Mouse (Mus musculus): ENCODE results near the gene Zcchc17. TPM values are rescaled to one million over a fixed set of nuclear protein-coding genes. Genes with fewer than 3 reads are reported as not detected.

Gene Zcchc17
- polyA plus RNA-seq, 1 experiment = 34.5 TPM

GRCm38 (mm10) chr4:130275823-130276105, 84.0 kb downstream of the Zcchc17 start:
- Histone ChIP-seq H3K4me3 (ENCODE audit: insufficient read depth, poor library complexity, severe bottlenecking) (no peak overlapping the region), H3ac (ENCODE audit: control insufficient read depth, insufficient read length, low read depth) (no peak overlapping the region), H3K79me3 (ENCODE audit: low read depth) (peaks cover 3% of the 10 kb centered on the region), H3K27me3 (ENCODE audit: control insufficient read depth, insufficient read depth, insufficient read length) (no peaks in the 10 kb centered on the region), H3K36me3 (ENCODE audit: control insufficient read depth, insufficient read depth) (no peaks in the 10 kb centered on the region), H3K79me2 (ENCODE audit: control insufficient read depth, insufficient read depth) (peaks cover 7% of the 10 kb centered on the region)
- TF ChIP-seq MYOD1 (IDR thresholded peaks at IDR 0.05; ENCODE audit: control insufficient read depth, insufficient read length, low read depth) (no peak), MYOG (IDR thresholded peaks at IDR 0.05; ENCODE audit: control insufficient read depth, extremely low read depth, insufficient read length) (no peak)

- peaks cover 3% of the 10 kb centered on the region for H3K79me3 ChIP-seq (ENCODE audit: low read depth)
- H3ac ChIP-seq (ENCODE audit: control insufficient read depth, insufficient read length, low read depth) = peak overlapping the region; percentile 80
- peaks cover 7% of the 10 kb centered on the region for H3K79me2 ChIP-seq (ENCODE audit: control insufficient read depth, insufficient read depth)
- no peaks in the 10 kb centered on the region for H3K36me3 ChIP-seq (ENCODE audit: control insufficient read depth, insufficient read depth)
- H3K27me3 ChIP-seq (ENCODE audit: control insufficient read depth, insufficient read depth, insufficient read length) = no peaks in the 10 kb centered on the region
- peak overlapping the region; percentile 44 for H3K4me3 ChIP-seq (ENCODE audit: insufficient read depth, poor library complexity, severe bottlenecking)
- TF ChIP-seq FOSL1 (IDR thresholded peaks at IDR 0.05; ENCODE audit: insufficient read depth, low read length, poor library complexity, severe bottlenecking) (no peak), MYOD1 (IDR thresholded peaks at IDR 0.05; ENCODE audit: control insufficient read depth, insufficient read length, low read depth) (no peak), USF1 (IDR thresholded peaks at IDR 0.05; ENCODE audit: low read depth) (no peak), MYOG (IDR thresholded peaks at IDR 0.05; ENCODE audit: control insufficient read depth, extremely low read depth, insufficient read length) (no peak), CEBPB (IDR thresholded peaks at IDR 0.05; ENCODE audit: low read depth) (no peak), MAX (IDR thresholded peaks at IDR 0.05) (no peak), CTCF (IDR thresholded peaks at IDR 0.05; ENCODE audit: control insufficient read depth, insufficient read depth, insufficient read length) (no peak)
Measured at GRCm38 (mm10) chr4:130275016-130275822, 84.5 kb downstream of the Zcchc17 start.

DNA sequence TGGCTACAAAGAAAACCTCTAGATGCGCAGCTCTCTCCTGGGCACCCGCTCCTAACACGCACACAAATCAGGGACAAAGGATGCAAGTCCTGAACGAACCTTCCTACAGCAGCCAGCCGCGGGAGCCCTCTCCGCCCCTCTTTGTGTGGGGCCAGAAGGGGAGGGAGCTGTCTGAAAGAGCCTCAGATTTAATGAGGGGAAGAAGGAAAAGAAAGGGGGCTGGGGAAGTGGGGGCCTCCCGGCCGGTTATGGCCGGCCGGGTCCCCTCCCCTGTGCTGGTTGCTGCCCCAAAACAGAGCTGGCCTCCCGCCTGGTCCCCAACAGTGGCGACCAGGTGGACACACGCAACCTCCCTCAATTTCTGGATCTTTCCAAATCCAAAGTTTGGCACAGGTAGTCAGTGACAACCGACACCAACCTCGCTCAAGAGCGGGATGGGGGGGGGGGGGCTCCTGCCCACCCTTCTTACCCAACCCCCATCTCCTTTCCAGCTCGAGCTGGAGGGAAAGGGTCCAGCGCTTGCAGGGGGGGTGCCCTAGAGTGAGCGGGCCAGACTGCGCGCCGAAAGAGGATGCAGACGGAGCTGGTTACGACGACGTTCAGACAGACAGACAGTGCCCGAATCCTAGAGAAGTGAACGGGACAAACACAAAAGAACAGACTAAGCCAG, 85.3 kb downstream of the Zcchc17 start:
- H3K27me3 ChIP-seq (ENCODE audit: control insufficient read depth, insufficient read depth, insufficient read length) = no peaks in the 10 kb centered on the region
- H3K36me3 ChIP-seq (ENCODE audit: control insufficient read depth, insufficient read depth) = no peaks in the 10 kb centered on the region
- H3K79me3 ChIP-seq (ENCODE audit: low read depth) = peaks cover 3% of the 10 kb centered on the region
- peak overlapping the region; percentile 80 for H3ac ChIP-seq (ENCODE audit: control insufficient read depth, insufficient read length, low read depth)
- TF ChIP-seq MYOD1 (IDR thresholded peaks at IDR 0.05; ENCODE audit: control insufficient read depth, insufficient read length, low read depth) = no peak
- TF ChIP-seq MAX (IDR thresholded peaks at IDR 0.05) = no peak
- TF ChIP-seq CEBPB (IDR thresholded peaks at IDR 0.05; ENCODE audit: low read depth) = no peak
- TF ChIP-seq FOSL1 (IDR thresholded peaks at IDR 0.05; ENCODE audit: insufficient read depth, low read length, poor library complexity, severe bottlenecking) = no peak
- TF ChIP-seq MYOG (IDR thresholded peaks at IDR 0.05; ENCODE audit: control insufficient read depth, extremely low read depth, insufficient read length) = no peak
- no peak for TF ChIP-seq USF1 (IDR thresholded peaks at IDR 0.05; ENCODE audit: low read depth)
- no peak for TF ChIP-seq CTCF (IDR thresholded peaks at IDR 0.05; ENCODE audit: control insufficient read depth, insufficient read depth, insufficient read length)
- peak overlapping the region; percentile 44 for H3K4me3 ChIP-seq (ENCODE audit: insufficient read depth, poor library complexity, severe bottlenecking)
- H3K79me2 ChIP-seq (ENCODE audit: control insufficient read depth, insufficient read depth) = peaks cover 7% of the 10 kb centered on the region

GRCm38 (mm10) chr4:130273698-130274345, 85.9 kb downstream of the Zcchc17 start:
- H3ac ChIP-seq (ENCODE audit: control insufficient read depth, insufficient read length, low read depth) = peak overlapping the region; percentile 68
- H3K79me3 ChIP-seq (ENCODE audit: low read depth) = peaks cover 3% of the 10 kb centered on the region
- H3K79me2 ChIP-seq (ENCODE audit: control insufficient read depth, insufficient read depth) = peaks cover 7% of the 10 kb centered on the region
- H3K36me3 ChIP-seq (ENCODE audit: control insufficient read depth, insufficient read depth) = no peaks in the 10 kb centered on the region
- peak overlapping the region; percentile 44 for H3K4me3 ChIP-seq (ENCODE audit: insufficient read depth, poor library complexity, severe bottlenecking)
- TF ChIP-seq USF1 (IDR thresholded peaks at IDR 0.05; ENCODE audit: low read depth) (no peak), MYOD1 (IDR thresholded peaks at IDR 0.05; ENCODE audit: control insufficient read depth, insufficient read length, low read depth) (peak; percentile 8), FOSL1 (IDR thresholded peaks at IDR 0.05; ENCODE audit: insufficient read depth, low read length, poor library complexity, severe bottlenecking) (peak; percentile 68), CEBPB (IDR thresholded peaks at IDR 0.05; ENCODE audit: low read depth) (no peak)
- no peaks in the 10 kb centered on the region for H3K27me3 ChIP-seq (ENCODE audit: control insufficient read depth, insufficient read depth, insufficient read length)

GRCm38 (mm10) chr4:130270611-130271347, 89.0 kb downstream of the Zcchc17 start:
- Histone ChIP-seq H3K79me3 (ENCODE audit: low read depth) (peaks cover 3% of the 10 kb centered on the region), H3K27me3 (ENCODE audit: control insufficient read depth, insufficient read depth, insufficient read length) (no peaks in the 10 kb centered on the region), H3K4me3 (ENCODE audit: insufficient read depth, poor library complexity, severe bottlenecking) (no peak overlapping the region), H3ac (ENCODE audit: control insufficient read depth, insufficient read length, low read depth) (no peak overlapping the region), H3K79me2 (ENCODE audit: control insufficient read depth, insufficient read depth) (peaks cover 7% of the 10 kb centered on the region), H3K36me3 (ENCODE audit: control insufficient read depth, insufficient read depth) (no peaks in the 10 kb centered on the region)
- TF ChIP-seq MAX (IDR thresholded peaks at IDR 0.05) (peak; percentile 61), USF1 (IDR thresholded peaks at IDR 0.05; ENCODE audit: low read depth) (no peak), MYOD1 (IDR thresholded peaks at IDR 0.05; ENCODE audit: control insufficient read depth, insufficient read length, low read depth) (peak; percentile 13), FOSL1 (IDR thresholded peaks at IDR 0.05; ENCODE audit: insufficient read depth, low read length, poor library complexity, severe bottlenecking) (no peak), CTCF (IDR thresholded peaks at IDR 0.05; ENCODE audit: control insufficient read depth, insufficient read depth, insufficient read length) (no peak)

Data from C2C12 (cell line).